Mouse (Mus musculus) ES-Bruce4 (cell line): Measurements from ENCODE around the gene Fasn. TPM values are rescaled to one million over a fixed set of nuclear protein-coding genes. Genes with fewer than 3 reads are reported as not detected.

Experiments
- H3K27ac ChIP-seq: 2 replicates; pipeline ENCODE4 v1.5.1; 2012; ENCODE audit warnings: low read length, inconsistent platforms; ENCODE audit not compliant: insufficient read depth
- H3K27me3 ChIP-seq: 2 replicates; pipeline ENCODE4 v1.6.1; 2012; ENCODE audit warnings: mild to moderate bottlenecking, low read length, inconsistent platforms; ENCODE audit not compliant: control insufficient read depth, poor library complexity, insufficient read depth, severe bottlenecking
- H3K36me3 ChIP-seq: 2 replicates; pipeline ENCODE4 v1.6.1; 2012; ENCODE audit warnings: inconsistent platforms, mild to moderate bottlenecking, low read length, moderate library complexity; ENCODE audit not compliant: control insufficient read depth, poor library complexity, insufficient read depth, severe bottlenecking
- H3K4me1 ChIP-seq: one replicate; pipeline ENCODE4 v1.8.1; 2011; ENCODE audit warnings: low read length; ENCODE audit not compliant: control insufficient read depth, insufficient read depth
- H3K4me3 ChIP-seq: 2 replicates; pipeline ENCODE4 v1.5.1; 2011; ENCODE audit warnings: low read depth, mild to moderate bottlenecking, low read length
- H3K9ac ChIP-seq: 2 replicates; pipeline ENCODE4 v1.6.1; 2012; ENCODE audit warnings: low read depth, mild to moderate bottlenecking, inconsistent platforms; ENCODE audit not compliant: poor library complexity, severe bottlenecking
- H3K9me3 ChIP-seq: replicated peaks from 2 replicates; pipeline ENCODE4 v1.6.1; 2012; ENCODE audit warnings: mild to moderate bottlenecking, low read length, inconsistent platforms; ENCODE audit not compliant: control insufficient read depth, poor library complexity, insufficient read depth, severe bottlenecking
- CTCF ChIP-seq: IDR thresholded peaks from one replicate; pipeline ENCODE4 v1.8.1; 2011; ENCODE audit warnings: low read depth, low read length
- EP300 ChIP-seq: IDR thresholded peaks from 2 replicates; pipeline ENCODE4 v1.6.1; 2011; ENCODE audit warnings: low read depth, low read length; ENCODE audit not compliant: insufficient read depth
- POLR2A ChIP-seq: IDR thresholded peaks from one replicate; pipeline ENCODE4 v1.8.1; 2011; ENCODE audit warnings: low read length; ENCODE audit not compliant: insufficient read depth
- polyA plus RNA-seq: library from polyadenylated mRNA; stranded (reverse); fragments of >200 nt; gene quantifications from 2 replicates; pipeline ENCODE4 v1.2.4, GENCODE M21; 2011; ENCODE audit warnings: low read depth; ENCODE audit not compliant: missing spikeins, insufficient read depth, insufficient read length

Gene Fasn
- polyA plus RNA-seq, 1 experiment = 114 TPM

GRCm38 (mm10) chr11:120853788-120854187 is 29.4 kb upstream of the Fasn start:
- peak; percentile 57; the same call in 1 of the 2 replicates for TF ChIP-seq EP300
- no peak for TF ChIP-seq POLR2A
- H3K4me1 ChIP-seq = peaks cover 16% of the 10 kb centered on the region
- no peak overlapping the region for H3K9ac ChIP-seq
- no peaks in the 10 kb centered on the region for H3K9me3 ChIP-seq
- H3K27me3 ChIP-seq = no peaks in the 10 kb centered on the region
- H3K4me3 ChIP-seq = no peak overlapping the region
- H3K36me3 ChIP-seq = no peaks in the 10 kb centered on the region
- H3K27ac ChIP-seq = peak overlapping the region; percentile 51

GRCm38 (mm10) chr11:120853158-120853557 is 28.8 kb upstream of the Fasn start:
- Histone ChIP-seq H3K9ac (no peak overlapping the region), H3K9me3 (no peaks in the 10 kb centered on the region), H3K4me1 (peaks cover 16% of the 10 kb centered on the region), H3K36me3 (no peaks in the 10 kb centered on the region), H3K27ac (peak overlapping the region; percentile 94), H3K4me3 (no peak overlapping the region), H3K27me3 (no peaks in the 10 kb centered on the region)
- TF ChIP-seq CTCF (no peak), EP300 (no peak), POLR2A (no peak)

- peaks cover 16% of the 10 kb centered on the region for H3K4me1 ChIP-seq
- no peaks in the 10 kb centered on the region for H3K36me3 ChIP-seq
- no peaks in the 10 kb centered on the region for H3K27me3 ChIP-seq
- no peaks in the 10 kb centered on the region for H3K9me3 ChIP-seq
- no peak for TF ChIP-seq CTCF
- no peak for TF ChIP-seq POLR2A
- TF ChIP-seq EP300 = no peak
- peak overlapping the region; percentile 94 for H3K27ac ChIP-seq
- H3K9ac ChIP-seq = peak overlapping the region; percentile 2; the same call in 1 of the 2 replicates
- H3K4me3 ChIP-seq = peak overlapping the region; percentile 27
Measured at GRCm38 (mm10) chr11:120852083-120852935, 28.0 kb upstream of the Fasn start.

- Histone ChIP-seq H3K27me3 (no peaks in the 10 kb centered on the region), H3K4me1 (peaks cover 16% of the 10 kb centered on the region), H3K4me3 (no peak overlapping the region), H3K27ac (peak overlapping the region; percentile 94), H3K9ac (no peak overlapping the region), H3K9me3 (no peaks in the 10 kb centered on the region), H3K36me3 (no peaks in the 10 kb centered on the region)
- TF ChIP-seq POLR2A = no peak
- TF ChIP-seq EP300 = peak; percentile 81
Measured at GRCm38 (mm10) chr11:120851582-120851981, 27.2 kb upstream of the Fasn start.

- Histone ChIP-seq H3K4me3 (no peak overlapping the region), H3K9me3 (no peaks in the 10 kb centered on the region), H3K27me3 (no peaks in the 10 kb centered on the region), H3K27ac (peak overlapping the region; percentile 94), H3K4me1 (peaks cover 16% of the 10 kb centered on the region), H3K9ac (no peak overlapping the region), H3K36me3 (no peaks in the 10 kb centered on the region)
- TF ChIP-seq POLR2A = no peak
- no peak for TF ChIP-seq EP300
- no peak for TF ChIP-seq CTCF
Measured at GRCm38 (mm10) chr11:120851132-120851531, 26.8 kb upstream of the Fasn start.

GRCm38 (mm10) chr11:120850331-120851030 is 26.1 kb upstream of the Fasn start:
- no peaks in the 10 kb centered on the region for H3K9me3 ChIP-seq
- TF ChIP-seq POLR2A (no peak), CTCF (no peak), EP300 (peak; percentile 78; the same call in 1 of the 2 replicates)
- no peak overlapping the region for H3K9ac ChIP-seq
- peaks cover 16% of the 10 kb centered on the region for H3K4me1 ChIP-seq
- peak overlapping the region; percentile 94 for H3K27ac ChIP-seq
- H3K27me3 ChIP-seq = no peaks in the 10 kb centered on the region
- no peak overlapping the region for H3K4me3 ChIP-seq
- H3K36me3 ChIP-seq = no peaks in the 10 kb centered on the region
